Mouse (Mus musculus) embryonic facial prominence, embryonic 13.5 days (tissue): ENCODE data around the gene Scgb2b7. TPM values are rescaled to one million over a fixed set of nuclear protein-coding genes. Genes with fewer than 3 reads are reported as not detected.
"Not testable (repeated sequence)": the region's sequence is repeated elsewhere in the genome, so short reads cannot be mapped to it uniquely, and the experiment has no call there.

Experiments used
- ATAC-seq: fragments of 200-750 bp; cut with Nextera tagmentation; 2 replicates; pipeline ENCODE4 v1.8.0; 2017; ENCODE audit warnings: low read depth; ENCODE audit not compliant: insufficient number of reproducible peaks, insufficient read depth, low FRiP score, low TSS enrichment
- H3K27ac ChIP-seq: fragments of 300-500 bp; sonication (generic); 2 replicates; pipeline ENCODE4 v1.5.1; 2015; ENCODE audit warnings: moderate library complexity, mild to moderate bottlenecking, inconsistent platforms
- H3K27me3 ChIP-seq: fragments of 300-500 bp; sonication (generic); 2 replicates; pipeline ENCODE4 v1.6.1; 2015; ENCODE audit warnings: mild to moderate bottlenecking, inconsistent platforms
- H3K36me3 ChIP-seq: fragments of 300-500 bp; sonication (generic); 2 replicates; pipeline ENCODE4 v1.6.1; 2015; ENCODE audit warnings: mild to moderate bottlenecking, inconsistent platforms
- H3K4me1 ChIP-seq: fragments of 300-500 bp; sonication (generic); 2 replicates; pipeline ENCODE4 v1.6.1; 2015; ENCODE audit warnings: inconsistent platforms
- H3K4me2 ChIP-seq: fragments of 300-500 bp; sonication (generic); 2 replicates; pipeline ENCODE4 v1.6.1; 2015; ENCODE audit warnings: moderate library complexity, mild to moderate bottlenecking, inconsistent platforms
- H3K4me3 ChIP-seq: fragments of 300-500 bp; sonication (generic); 2 replicates; pipeline ENCODE4 v1.5.1; 2015; ENCODE audit warnings: mild to moderate bottlenecking, inconsistent platforms
- H3K9ac ChIP-seq: fragments of 300-500 bp; sonication (generic); 2 replicates; pipeline ENCODE4 v1.6.1; 2015; ENCODE audit warnings: mild to moderate bottlenecking, inconsistent platforms
- H3K9me3 ChIP-seq: fragments of 300-500 bp; sonication (generic); 2 replicates; pipeline ENCODE4 v1.6.1; 2016; ENCODE audit warnings: inconsistent platforms
- WGBS: fragments of 180-500 bp; shearing (Covaris S2); methylation state at CpG from one replicate; pipeline ENCODE4 v1.1.7; 2015; ENCODE audit warnings: mixed read lengths; 5-methylcytosine and 5-hydroxymethylcytosine counted together
- polyA plus RNA-seq: library from polyadenylated mRNA; unstranded; fragments of >200 nt; fragmentation: Nextera tagmentation; extraction: Ambion mirVana; gene quantifications from 2 replicates; pipeline ENCODE4 v1.2.1, GENCODE M21; 2015

Scgb2b7 gene
- not detected in 2 replicates for polyA plus RNA-seq

- not testable (repeated sequence) for ATAC-seq, H3K9me3 ChIP-seq, H3K9ac ChIP-seq, H3K36me3 ChIP-seq, H3K4me3 ChIP-seq, H3K4me2 ChIP-seq, H3K27ac ChIP-seq, H3K4me1 ChIP-seq, H3K27me3 ChIP-seq
These were observed at the start of gene Scgb2b7 for GRCm38 (mm10) chr7:31705657-31706056. Scgb2b7 (minus strand) TSS chr7:31705757.

GRCm38 (mm10) chr7:31712365-31712764, 6.8 kb upstream of the Scgb2b7 start, which contains the start of gene Scgb1b7:
Scgb1b7 (plus strand) TSS chr7:31712665.
- not testable (repeated sequence) for H3K36me3 ChIP-seq, H3K9me3 ChIP-seq, H3K27ac ChIP-seq, ATAC-seq, H3K4me3 ChIP-seq, H3K4me1 ChIP-seq, H3K27me3 ChIP-seq, H3K9ac ChIP-seq, H3K4me2 ChIP-seq
- WGBS, result 84% methylated on average over 5 of the region's 5 CpGs

Other genes starting within 250 kb of the Scgb2b7 start
- gene Scgb1b7, start 6.9 kb upstream of the Scgb2b7 start, polyA plus RNA-seq, result not detected in 2 replicates